Mouse (Mus musculus) left cerebral cortex, postnatal 25 days (tissue): ENCODE measurements at regions not wholly inside any gene's neighbourhood (a gene's known extent, or its start where the extent isn't known, plus 50 kb on each side); places are given as distances from the start of the nearest gene placed in this dataset.
"Not testable (repeated sequence)": the region's sequence is repeated elsewhere in the genome, so short reads cannot be mapped to it uniquely, and the experiment has no call there.

Experiments used
- DNase-seq, 2 experiments: peaks; one replicate each; pipeline ENCODE4 v3.0.0; 2022; ENCODE audit warnings: low spot score in 2 of 2, mixed read lengths in 1 of 2
- intact Hi-C: fragments of 180-260 bp; cut with DNase I; formaldehyde crosslinking; loops from one replicate; pipeline ENCODE4 v1.15.1; 2025

- no peak for DNase-seq
Measured at GRCm38 (mm10) chr3:21888710-21889109, 187.7 kb upstream of the Tbl1xr1 start.

GRCm38 (mm10) chr3:21891819-21892480, 184.5 kb upstream of the Tbl1xr1 start:
- DNase-seq, result peak in 1 of 2 experiments; percentile 2
- intact Hi-C loops, result loop anchor here (5.0 kb wide), 1 partner anchor 45 kb away; no protein-coding TSS in a partner anchor

More at GRCm38 (mm10) chr3:21888710-21889109, 187.7 kb upstream of the Tbl1xr1 start:
- intact Hi-C loops, result no loop called here

DNA sequence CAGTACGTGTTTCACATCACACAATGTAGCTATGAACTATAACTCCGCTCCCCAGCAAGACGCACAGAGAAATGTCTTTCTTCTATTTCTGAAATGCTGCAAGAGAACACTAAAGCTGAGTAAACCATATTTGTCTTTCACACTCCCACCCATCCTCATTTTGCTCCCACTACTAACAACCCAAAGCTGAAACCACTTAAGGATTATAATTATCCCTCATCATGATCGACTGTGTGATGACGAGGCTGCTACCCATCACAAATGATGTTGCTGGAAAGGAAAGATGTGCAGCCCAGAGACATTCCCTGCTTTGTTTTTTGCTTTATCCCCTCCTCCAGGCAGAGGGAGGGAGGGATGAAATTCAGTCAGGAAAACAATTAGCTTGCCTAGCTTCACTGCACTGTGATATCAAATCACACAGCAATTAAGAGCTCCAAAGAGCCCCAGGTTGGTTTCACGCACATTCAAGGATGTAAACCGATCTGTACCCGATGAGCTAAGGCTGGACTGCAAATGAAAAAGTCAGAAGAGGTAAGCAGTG, 183.5 kb upstream of the Tbl1xr1 start:
- peak; percentile 48 to 86 for DNase-seq
- intact Hi-C loops, result loop anchor here (5.0 kb wide), 1 partner anchor 44 kb away; no protein-coding TSS in a partner anchor

GRCm38 (mm10) chr3:21895551-21895950, 180.9 kb upstream of the Tbl1xr1 start:
- intact Hi-C loops, result no loop called here
- no peak for DNase-seq

- intact Hi-C loops, result no loop called here
- DNase-seq, result peak in 1 of 2 experiments; percentile 19
Measured at GRCm38 (mm10) chr3:21898241-21898640, 178.2 kb upstream of the Tbl1xr1 start.

- intact Hi-C loops, result no loop called here
- no peak for DNase-seq
Measured at GRCm38 (mm10) chr3:21905384-21906073, 170.9 kb upstream of the Tbl1xr1 start.

DNA sequence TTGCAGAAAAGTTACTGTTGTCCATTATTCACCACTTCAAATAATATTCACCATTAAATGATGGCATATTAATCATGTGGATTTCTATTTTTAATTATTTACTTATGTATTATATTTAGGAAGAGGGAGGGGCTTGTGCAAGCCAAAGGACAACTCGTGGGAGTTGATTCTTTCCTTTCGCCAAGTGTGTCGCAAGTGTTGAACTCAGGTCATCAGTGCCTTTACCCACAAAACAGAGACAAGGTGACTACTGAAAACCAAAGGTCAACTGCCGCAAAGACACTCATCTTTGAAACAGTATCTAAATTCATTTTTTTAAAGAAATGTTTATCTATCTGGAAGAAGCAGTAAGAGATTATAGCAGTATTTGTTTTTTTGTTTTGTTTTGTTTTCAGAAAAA, 167.6 kb upstream of the Tbl1xr1 start:
- intact Hi-C loops, result no loop called here
- DNase-seq, result no peak

- no peak for DNase-seq
Measured at GRCm38 (mm10) chr3:21910080-21910479, 166.4 kb upstream of the Tbl1xr1 start.

DNA sequence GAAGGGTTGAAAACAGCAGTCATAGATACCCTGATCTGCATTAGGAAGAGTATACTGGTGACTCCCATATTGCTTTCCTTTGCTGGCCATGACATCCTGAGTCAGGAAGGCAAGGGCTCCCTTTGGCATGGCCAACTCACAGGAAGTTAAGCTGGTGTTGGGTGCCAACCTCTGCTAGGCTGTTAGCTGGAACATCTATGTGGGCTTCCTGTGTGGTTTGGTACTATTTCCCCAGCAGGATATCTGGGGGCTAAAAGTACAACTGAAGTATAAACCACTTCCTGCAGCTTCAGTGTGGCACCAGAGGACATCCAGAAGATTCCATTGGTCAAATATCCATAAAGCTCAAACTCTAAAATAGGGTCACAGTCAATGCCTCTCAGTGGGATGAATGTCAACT, 165.4 kb upstream of the Tbl1xr1 start:
- DNase-seq, result no peak
- intact Hi-C loops, result no loop called here

More at GRCm38 (mm10) chr3:21910080-21910479, 166.4 kb upstream of the Tbl1xr1 start:
- intact Hi-C loops, result no loop called here

DNA sequence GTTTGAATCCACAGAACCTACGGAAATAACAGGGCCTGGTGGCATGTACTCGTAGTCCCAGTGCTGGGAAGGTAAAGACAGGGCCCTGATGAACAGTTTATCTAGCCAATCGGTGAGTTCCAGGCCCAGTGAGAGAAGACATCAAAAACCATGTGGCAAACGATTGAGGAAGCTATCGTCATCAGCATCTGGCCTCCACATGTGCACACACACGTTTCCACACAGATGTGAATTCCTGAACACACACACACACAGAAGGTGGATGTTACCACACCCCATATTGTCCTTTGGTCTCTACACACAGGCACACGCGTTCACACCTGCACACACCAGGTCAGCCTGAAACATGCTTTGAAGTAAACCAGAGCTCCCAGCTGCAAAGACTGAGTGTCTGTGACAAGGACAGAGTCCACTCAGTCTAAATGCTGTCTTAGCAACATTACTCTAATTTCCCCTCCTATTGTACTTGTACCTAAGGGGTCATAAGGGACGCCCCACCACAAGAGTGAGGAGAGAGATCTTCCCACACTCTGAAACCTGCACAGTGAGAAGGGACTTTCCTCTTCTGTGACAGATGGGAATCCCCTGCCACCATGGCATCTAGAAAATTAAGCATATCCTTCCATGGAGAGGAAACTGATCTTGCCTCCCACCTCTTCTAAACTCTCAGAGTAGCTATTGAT, 159.1 kb upstream of the Tbl1xr1 start:
- intact Hi-C loops, result no loop called here
- DNase-seq, result no peak

DNA sequence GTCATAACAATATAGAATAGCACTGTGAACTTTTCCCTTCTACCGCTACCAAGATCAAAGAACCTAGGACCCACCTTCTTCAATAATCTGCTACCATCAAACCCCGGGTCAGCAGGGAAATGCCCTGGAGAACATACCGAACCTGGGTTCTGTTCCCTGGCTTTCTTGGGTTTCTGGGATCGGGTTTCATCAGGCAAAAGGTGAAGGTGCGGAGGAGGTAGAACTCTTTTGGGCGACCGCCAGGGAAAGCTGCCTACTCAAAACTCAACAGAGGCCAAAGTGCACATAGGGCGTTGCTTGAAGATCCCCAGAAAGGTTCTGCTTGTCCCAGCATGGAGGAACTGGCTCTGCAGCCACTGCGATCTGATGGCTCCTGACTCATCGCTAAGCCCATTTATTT, 158.0 kb upstream of the Tbl1xr1 start:
- DNase-seq, result no peak
- intact Hi-C loops, result no loop called here

DNA sequence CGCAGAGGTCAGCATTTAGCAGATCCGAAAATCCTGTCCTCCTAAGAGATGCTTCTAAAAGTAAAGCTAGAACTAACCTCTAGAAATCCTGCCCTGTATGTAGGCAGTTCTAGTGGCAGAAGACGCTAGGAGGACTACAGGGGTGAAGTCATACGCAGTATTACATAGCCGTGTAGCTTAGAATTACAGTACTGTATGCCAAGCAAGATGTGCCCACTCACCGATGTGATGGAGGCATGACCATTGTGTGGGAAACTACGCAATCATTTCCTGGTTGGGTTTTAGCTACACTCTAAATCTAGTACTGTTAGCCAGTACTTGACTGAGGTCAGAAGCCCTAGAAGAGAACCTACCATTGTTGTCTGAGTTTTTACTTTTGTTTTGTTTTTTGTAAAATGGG, 156.5 kb upstream of the Tbl1xr1 start:
- DNase-seq, result no peak
- intact Hi-C loops, result no loop called here

- intact Hi-C loops, result no loop called here
Measured at GRCm38 (mm10) chr3:21931951-21932350, 144.5 kb upstream of the Tbl1xr1 start.

DNA sequence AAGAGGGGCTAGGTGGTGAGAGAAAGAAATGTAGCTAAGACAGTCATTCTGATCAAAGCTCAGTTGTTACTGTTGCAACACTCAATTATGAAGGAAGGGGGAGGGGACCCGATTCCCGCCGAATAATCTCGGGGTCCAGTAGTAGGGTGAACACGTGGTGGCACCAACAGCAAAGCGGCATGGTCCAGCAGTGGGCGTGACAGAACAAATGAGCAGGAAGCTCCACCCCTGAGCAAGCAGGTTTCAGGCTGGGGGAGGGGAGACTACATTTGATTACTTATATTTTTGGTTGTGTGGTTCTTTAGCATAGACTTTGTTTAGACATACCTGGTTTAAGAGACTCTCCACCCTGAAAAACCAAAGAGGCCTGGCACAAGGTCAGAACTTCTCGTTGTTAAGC, 143.8 kb upstream of the Tbl1xr1 start:
- intact Hi-C loops, DNase-seq: not testable (repeated sequence)

More at GRCm38 (mm10) chr3:21931951-21932350, 144.5 kb upstream of the Tbl1xr1 start:
- DNase-seq, result no peak

- peak in 1 of 2 experiments; percentile 32 for DNase-seq
- intact Hi-C loops, result loop anchor here (5.0 kb wide), 6 partner anchors 42 to 1278 kb away; no protein-coding TSS in a partner anchor
Measured at GRCm38 (mm10) chr3:21934731-21935271, 141.7 kb upstream of the Tbl1xr1 start.

GRCm38 (mm10) chr3:21935571-21936261, 140.7 kb upstream of the Tbl1xr1 start:
- DNase-seq, result peak; percentile 93 to 95
- intact Hi-C loops, result loop anchor here (1.0 to 5.0 kb wide), 9 partner anchors 43 to 1278 kb away; partner anchors contain the start of gene Tbl1xr1

- intact Hi-C loops, result loop anchor here (1.0 to 5.0 kb wide), 9 partner anchors 44 to 1279 kb away; partner anchors contain the start of gene Tbl1xr1
- no peak for DNase-seq
Measured at GRCm38 (mm10) chr3:21936262-21936603, 140.2 kb upstream of the Tbl1xr1 start.

- intact Hi-C loops, result loop anchor here (1.0 to 5.0 kb wide), 9 partner anchors 44 to 1279 kb away; partner anchors contain the start of gene Tbl1xr1
- no peak for DNase-seq
Measured at GRCm38 (mm10) chr3:21936616-21937015, 139.8 kb upstream of the Tbl1xr1 start.
